Mouse (Mus musculus): ENCODE data around the gene Zfp366. TPM values are rescaled to one million over a fixed set of nuclear protein-coding genes. Genes with fewer than 3 reads are reported as not detected.

Gene Zfp366
- polyA plus RNA-seq, 1 experiment = 2.3 TPM

GRCm38 (mm10) chr13:99233333-99233732 is 48.7 kb downstream of the Zfp366 start:
- H3K27ac ChIP-seq (ENCODE audit: insufficient read depth, low read length) = no peak overlapping the region

GRCm38 (mm10) chr13:99233956-99234355 is 49.3 kb downstream of the Zfp366 start:
- no peak overlapping the region for H3K27ac ChIP-seq (ENCODE audit: insufficient read depth, low read length)
- peaks cover 2% of the 10 kb centered on the region; the same call in 1 of the 2 replicates for H3K4me1 ChIP-seq (ENCODE audit: control insufficient read depth, insufficient read depth, low read length)
- TF ChIP-seq CTCF (IDR thresholded peaks at IDR 0.05; ENCODE audit: extremely low read depth, insufficient read depth, low read length) = no peak
- no peak for TF ChIP-seq POLR2A (IDR thresholded peaks at IDR 0.05; ENCODE audit: extremely low read depth, insufficient read depth, low read length)
- no peak overlapping the region for H3K4me3 ChIP-seq (ENCODE audit: insufficient read depth, low read length)

More at GRCm38 (mm10) chr13:99233333-99233732, 48.7 kb downstream of the Zfp366 start:
- Histone ChIP-seq H3K4me1 (ENCODE audit: control insufficient read depth, insufficient read depth, low read length) (peaks cover 2% of the 10 kb centered on the region; the same call in 1 of the 2 replicates), H3K4me3 (ENCODE audit: insufficient read depth, low read length) (no peak overlapping the region)
- TF ChIP-seq POLR2A (IDR thresholded peaks at IDR 0.05; ENCODE audit: extremely low read depth, insufficient read depth, low read length) = no peak
- no peak for TF ChIP-seq CTCF (IDR thresholded peaks at IDR 0.05; ENCODE audit: extremely low read depth, insufficient read depth, low read length)

- Histone ChIP-seq H3K4me3 (ENCODE audit: insufficient read depth, low read length) (no peak overlapping the region), H3K27ac (ENCODE audit: insufficient read depth, low read length) (no peak overlapping the region; the same call in 1 of the 2 replicates), H3K4me1 (ENCODE audit: control insufficient read depth, insufficient read depth, low read length) (peaks cover 2% of the 10 kb centered on the region; the same call in 1 of the 2 replicates)
- TF ChIP-seq POLR2A (IDR thresholded peaks at IDR 0.05; ENCODE audit: extremely low read depth, insufficient read depth, low read length) (no peak), CTCF (IDR thresholded peaks at IDR 0.05; ENCODE audit: extremely low read depth, insufficient read depth, low read length) (no peak)
Observed at GRCm38 (mm10) chr13:99235428-99236210, 51.0 kb downstream of the Zfp366 start.

- no peak for TF ChIP-seq CTCF (IDR thresholded peaks at IDR 0.05; ENCODE audit: extremely low read depth, insufficient read depth, low read length)
- no peak for TF ChIP-seq POLR2A (IDR thresholded peaks at IDR 0.05; ENCODE audit: extremely low read depth, insufficient read depth, low read length)
- H3K4me3 ChIP-seq (ENCODE audit: insufficient read depth, low read length) = no peak overlapping the region
- H3K27ac ChIP-seq (ENCODE audit: insufficient read depth, low read length) = 0 out of 2 replicates have a peak overlapping the region, but pooled peaks have one; percentile 32
- H3K4me1 ChIP-seq (ENCODE audit: control insufficient read depth, insufficient read depth, low read length) = peaks cover 2% of the 10 kb centered on the region; the same call in 1 of the 2 replicates
Observed at GRCm38 (mm10) chr13:99236222-99236621, 51.6 kb downstream of the Zfp366 start.

GRCm38 (mm10) chr13:99237122-99237521 is 52.5 kb downstream of the Zfp366 start:
- TF ChIP-seq CTCF (IDR thresholded peaks at IDR 0.05; ENCODE audit: extremely low read depth, insufficient read depth, low read length) = no peak
- TF ChIP-seq POLR2A (IDR thresholded peaks at IDR 0.05; ENCODE audit: extremely low read depth, insufficient read depth, low read length) = no peak
- Histone ChIP-seq H3K27ac (ENCODE audit: insufficient read depth, low read length) (no peak overlapping the region; the same call in 1 of the 2 replicates), H3K4me1 (ENCODE audit: control insufficient read depth, insufficient read depth, low read length) (peaks cover 2% of the 10 kb centered on the region; the same call in 1 of the 2 replicates), H3K4me3 (ENCODE audit: insufficient read depth, low read length) (no peak overlapping the region)

GRCm38 (mm10) chr13:99237841-99238216 is 53.2 kb downstream of the Zfp366 start:
- H3K4me3 ChIP-seq (ENCODE audit: insufficient read depth, low read length) = no peak overlapping the region
- peak overlapping the region; percentile 45; the same call in 1 of the 2 replicates for H3K27ac ChIP-seq (ENCODE audit: insufficient read depth, low read length)
- H3K4me1 ChIP-seq (ENCODE audit: control insufficient read depth, insufficient read depth, low read length) = peaks cover 2% of the 10 kb centered on the region; the same call in 1 of the 2 replicates

GRCm38 (mm10) chr13:99238217-99239160 is 53.9 kb downstream of the Zfp366 start:
- Histone ChIP-seq H3K4me3 (ENCODE audit: insufficient read depth, low read length) (no peak overlapping the region), H3K27ac (ENCODE audit: insufficient read depth, low read length) (peak overlapping the region; percentile 45), H3K4me1 (ENCODE audit: control insufficient read depth, insufficient read depth, low read length) (peaks cover 2% of the 10 kb centered on the region; the same call in 1 of the 2 replicates)
- TF ChIP-seq CTCF (IDR thresholded peaks at IDR 0.05; ENCODE audit: extremely low read depth, insufficient read depth, low read length) = no peak
- no peak for TF ChIP-seq POLR2A (IDR thresholded peaks at IDR 0.05; ENCODE audit: extremely low read depth, insufficient read depth, low read length)

More at GRCm38 (mm10) chr13:99237841-99238216, 53.2 kb downstream of the Zfp366 start:
- TF ChIP-seq CTCF (IDR thresholded peaks at IDR 0.05; ENCODE audit: extremely low read depth, insufficient read depth, low read length) (no peak), POLR2A (IDR thresholded peaks at IDR 0.05; ENCODE audit: extremely low read depth, insufficient read depth, low read length) (no peak)

- Histone ChIP-seq H3K4me1 (ENCODE audit: control insufficient read depth, insufficient read depth, low read length) (peaks cover 2% of the 10 kb centered on the region; the same call in 1 of the 2 replicates), H3K27ac (ENCODE audit: insufficient read depth, low read length) (peak overlapping the region; percentile 24; the same call in 1 of the 2 replicates), H3K4me3 (ENCODE audit: insufficient read depth, low read length) (no peak overlapping the region)
- TF ChIP-seq CTCF (IDR thresholded peaks at IDR 0.05; ENCODE audit: extremely low read depth, insufficient read depth, low read length) (no peak), POLR2A (IDR thresholded peaks at IDR 0.05; ENCODE audit: extremely low read depth, insufficient read depth, low read length) (no peak)
Observed at GRCm38 (mm10) chr13:99239161-99239530, 54.5 kb downstream of the Zfp366 start.

- TF ChIP-seq POLR2A (IDR thresholded peaks at IDR 0.05; ENCODE audit: extremely low read depth, insufficient read depth, low read length) = no peak
- TF ChIP-seq CTCF (IDR thresholded peaks at IDR 0.05; ENCODE audit: extremely low read depth, insufficient read depth, low read length) = no peak
- peak overlapping the region; percentile 24 for H3K27ac ChIP-seq (ENCODE audit: insufficient read depth, low read length)
- H3K4me1 ChIP-seq (ENCODE audit: control insufficient read depth, insufficient read depth, low read length) = peaks cover 2% of the 10 kb centered on the region; the same call in 1 of the 2 replicates
- H3K4me3 ChIP-seq (ENCODE audit: insufficient read depth, low read length) = no peak overlapping the region
Observed at GRCm38 (mm10) chr13:99239741-99240140, 55.1 kb downstream of the Zfp366 start.

All from cortical plate, adult 2 months (tissue).